Mouse (Mus musculus): ENCODE data around the gene Snx29.
A peak's percentile ranks its signal among the peaks of the same experiment; 100 is the strongest.

Gene Snx29

GRCm38 (mm10) chr16:11603667-11604422 lies 281.1 kb downstream of the Snx29 start:
- DNase-seq: no peak

DNA sequence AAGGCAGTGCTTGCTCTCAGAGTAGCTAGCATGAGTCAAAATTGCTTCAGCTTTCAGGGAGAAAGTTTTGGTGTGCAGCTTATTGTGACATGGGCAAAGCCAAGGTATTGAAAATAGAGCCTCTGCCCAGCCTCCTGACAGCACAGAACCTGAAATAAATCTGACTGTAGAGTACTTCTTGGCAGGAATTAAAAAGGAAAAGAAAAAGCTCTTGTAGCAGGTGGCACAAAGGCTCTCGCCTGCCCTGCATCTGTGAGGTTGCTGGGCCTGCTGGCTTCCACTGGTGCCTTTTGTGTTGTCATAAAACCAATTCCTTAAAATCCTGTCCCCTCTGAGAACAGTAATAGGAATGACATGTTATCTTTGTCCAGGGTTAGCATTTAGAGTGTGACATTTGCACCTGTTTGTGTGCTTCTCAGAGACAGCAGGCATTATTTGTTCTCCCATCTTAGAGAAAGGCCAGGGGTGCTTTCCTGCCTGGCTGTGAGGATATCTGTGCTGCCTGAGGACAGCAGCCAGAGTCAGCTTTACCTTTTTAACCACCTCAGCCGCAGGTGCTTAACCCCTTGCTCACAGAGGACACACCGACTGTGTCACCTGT lies 289.9 kb downstream of the Snx29 start:
- DNase-seq: no peak

GRCm38 (mm10) chr16:11614401-11615014 lies 291.8 kb downstream of the Snx29 start:
- DNase-seq: no peak

DNA sequence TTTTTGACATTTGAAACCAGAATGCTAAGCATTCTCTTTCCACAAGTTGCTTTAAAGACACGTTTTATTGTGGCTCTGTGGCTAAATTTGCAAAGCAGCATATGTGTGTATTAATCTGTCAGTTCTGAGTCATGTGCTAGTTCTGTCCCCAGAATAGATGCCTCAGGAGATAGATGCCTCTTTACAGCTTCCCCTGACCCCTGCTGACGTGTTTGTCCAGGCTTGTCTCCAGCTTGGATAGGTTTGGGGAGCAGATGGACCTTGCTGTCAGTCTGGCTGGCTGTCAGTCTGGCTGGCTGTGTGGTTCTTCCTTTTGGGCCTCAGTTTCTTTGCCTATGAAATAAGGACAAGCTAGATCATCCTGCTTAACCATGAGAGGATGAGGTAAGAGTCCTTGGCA lies 292.9 kb downstream of the Snx29 start:
- DNase-seq: no peak

- DNase-seq: no peak
Observed at GRCm38 (mm10) chr16:11619951-11620350, 297.2 kb downstream of the Snx29 start.

DNA sequence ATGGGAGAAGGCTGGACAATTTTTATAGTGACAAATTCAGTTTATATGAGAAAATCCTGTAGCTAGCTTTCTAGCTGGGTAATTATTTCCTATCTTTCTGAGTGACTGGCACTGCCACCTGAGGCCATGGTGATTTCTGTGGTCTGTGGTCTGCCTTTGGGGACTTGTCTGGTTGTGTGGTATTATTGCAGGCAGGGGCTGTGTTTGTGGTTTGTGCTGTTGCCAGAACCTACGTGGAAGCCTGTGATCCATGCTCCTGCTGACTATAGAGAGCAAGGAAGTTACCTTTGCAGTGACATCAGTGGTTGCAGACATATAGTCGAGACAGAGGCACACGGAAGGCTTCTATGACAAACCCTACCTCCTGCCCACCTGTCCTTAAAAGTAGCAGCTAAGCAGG lies 298.3 kb downstream of the Snx29 start:
- DNase-seq: no peak

DNA sequence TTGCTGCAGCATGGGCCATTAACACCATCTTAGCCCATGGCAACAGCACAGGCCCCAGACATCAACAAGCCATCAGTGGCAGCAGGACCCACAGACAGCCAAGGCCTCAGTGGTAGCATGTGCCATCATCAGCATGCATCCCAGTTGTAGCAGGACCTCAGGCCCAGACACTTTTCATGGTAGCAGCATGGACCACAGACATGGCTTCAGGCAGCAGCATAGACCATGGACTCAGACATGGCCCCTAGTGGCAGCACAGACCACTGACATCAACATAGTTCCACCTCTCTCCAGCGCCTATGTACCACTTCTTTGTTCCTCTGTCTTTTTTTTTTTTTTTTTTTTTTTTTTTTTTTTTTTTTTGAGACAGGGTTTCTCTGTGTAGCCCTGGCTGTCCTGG lies 299.0 kb downstream of the Snx29 start:
- DNase-seq: no peak

GRCm38 (mm10) chr16:11623032-11623431 lies 300.3 kb downstream of the Snx29 start:
- no peak for DNase-seq

GRCm38 (mm10) chr16:11624121-11624520 lies 301.4 kb downstream of the Snx29 start:
- no peak for DNase-seq

GRCm38 (mm10) chr16:11626004-11626481 lies 303.3 kb downstream of the Snx29 start:
- DNase-seq: no peak

- no peak for DNase-seq
Observed at GRCm38 (mm10) chr16:11626616-11627015, 303.9 kb downstream of the Snx29 start.

DNA sequence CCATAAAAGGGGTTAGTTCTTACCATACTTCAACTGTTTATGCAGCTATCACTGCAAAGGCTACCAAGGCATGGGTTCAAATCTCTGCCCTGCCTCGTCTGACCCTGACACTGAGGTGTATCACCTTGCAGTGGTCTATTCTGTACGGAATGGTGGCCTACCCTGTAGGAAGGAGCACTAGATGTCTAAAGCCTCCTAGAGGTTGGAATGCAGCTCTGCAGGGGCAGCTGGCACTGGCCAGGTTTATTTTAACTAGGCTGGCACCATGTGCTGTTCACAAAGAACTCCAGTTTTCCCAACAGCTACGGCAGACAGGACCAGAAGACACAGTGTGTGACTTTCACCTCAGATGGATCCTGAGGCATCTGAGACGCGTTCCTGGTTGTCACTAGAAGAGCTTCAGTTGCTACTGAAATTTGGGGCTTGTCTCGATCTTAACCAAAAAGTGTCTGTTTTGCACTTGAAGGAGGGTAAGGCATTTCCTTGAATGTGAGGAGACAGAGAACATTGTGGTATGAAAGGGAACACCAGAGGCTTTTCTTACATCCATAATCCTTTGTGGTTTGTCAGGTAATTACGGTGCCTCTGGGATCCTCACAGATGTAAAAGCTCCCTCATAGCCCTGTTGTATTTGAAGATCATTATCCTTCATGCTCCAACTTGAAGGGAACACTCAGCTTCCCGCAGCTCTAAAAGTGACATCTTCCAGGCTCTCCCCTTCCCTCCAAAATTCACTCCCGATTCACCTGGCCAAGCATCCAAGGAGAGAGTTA lies 305.3 kb downstream of the Snx29 start:
- DNase-seq: no peak

GRCm38 (mm10) chr16:11629704-11630103 lies 307.0 kb downstream of the Snx29 start:
- no peak for DNase-seq

- DNase-seq: no peak
Observed at GRCm38 (mm10) chr16:11630489-11630888, 307.8 kb downstream of the Snx29 start.

GRCm38 (mm10) chr16:11632205-11632747 lies 309.6 kb downstream of the Snx29 start:
- no peak for DNase-seq

DNA sequence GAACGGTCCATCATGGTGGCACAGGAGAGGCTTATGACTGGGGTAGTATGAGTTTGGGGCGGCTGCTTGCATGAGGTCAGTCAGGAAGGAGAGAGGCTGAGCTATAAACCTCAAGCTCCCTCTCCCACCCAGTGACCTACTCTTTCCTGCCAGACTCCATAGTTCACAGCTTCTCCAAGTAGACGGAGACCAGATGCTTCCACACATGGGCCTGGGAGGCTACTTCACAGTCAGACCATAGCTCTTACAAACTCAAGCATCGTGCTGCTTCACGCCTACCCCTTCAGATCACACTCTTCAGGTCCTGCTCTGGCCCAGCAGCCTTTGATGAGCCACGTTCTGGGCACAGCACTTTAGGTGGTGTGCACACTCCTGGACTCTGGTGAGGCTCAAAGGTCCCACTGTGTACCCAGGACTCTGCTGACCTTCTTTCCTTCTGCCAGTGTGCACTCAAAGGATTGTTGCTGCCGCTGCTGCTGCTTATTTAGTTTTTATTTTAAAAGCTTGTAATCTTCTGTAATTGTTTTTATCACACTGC lies 313.6 kb downstream of the Snx29 start:
- no peak for DNase-seq

DNA sequence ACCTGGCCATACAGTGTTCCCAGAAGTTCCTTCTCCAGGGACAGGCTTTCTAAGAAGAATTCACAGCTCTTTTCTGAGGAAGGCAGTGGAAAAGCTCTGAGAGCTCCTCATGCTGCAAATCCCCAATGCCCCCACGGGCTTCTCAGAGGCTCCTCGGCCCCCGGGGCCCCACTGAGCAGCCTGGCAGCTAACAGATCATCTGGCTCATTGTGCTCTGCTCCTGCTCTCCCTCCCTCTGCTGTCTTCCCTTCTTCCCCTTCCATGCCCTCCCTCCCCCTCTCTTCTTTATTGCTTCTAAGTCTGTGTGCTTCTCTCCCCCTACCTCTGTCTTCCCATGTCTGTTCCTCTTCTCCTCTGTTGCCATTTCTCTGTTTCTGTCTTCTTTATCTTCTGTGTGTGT lies 314.2 kb downstream of the Snx29 start:
- DNase-seq: no peak

GRCm38 (mm10) chr16:11637794-11638193 lies 315.1 kb downstream of the Snx29 start:
- no peak for DNase-seq

- DNase-seq: no peak
Observed at GRCm38 (mm10) chr16:11638739-11639138, 316.0 kb downstream of the Snx29 start.

- peak; percentile 58 for DNase-seq
Observed at GRCm38 (mm10) chr16:11639936-11640335, 317.2 kb downstream of the Snx29 start.

DNA sequence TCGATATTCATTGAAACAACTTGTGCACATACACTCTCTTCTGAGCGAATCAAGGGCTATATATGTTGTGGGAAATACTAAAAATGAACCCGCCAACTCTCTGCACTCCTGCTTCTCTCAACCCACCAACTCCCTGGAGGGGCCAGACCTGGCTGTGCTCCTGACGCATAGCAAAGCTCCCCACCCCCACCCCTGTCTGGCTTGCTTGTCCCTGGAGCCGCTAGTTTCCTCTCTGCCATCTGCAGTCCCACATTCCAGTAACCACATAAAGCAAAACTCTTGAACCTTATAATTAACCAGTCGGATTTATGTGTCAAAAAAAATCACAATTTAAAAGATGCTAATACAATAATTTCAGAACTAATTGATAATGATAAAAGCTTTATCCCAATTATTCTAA lies 320.9 kb downstream of the Snx29 start:
- DNase-seq: no peak

DNA sequence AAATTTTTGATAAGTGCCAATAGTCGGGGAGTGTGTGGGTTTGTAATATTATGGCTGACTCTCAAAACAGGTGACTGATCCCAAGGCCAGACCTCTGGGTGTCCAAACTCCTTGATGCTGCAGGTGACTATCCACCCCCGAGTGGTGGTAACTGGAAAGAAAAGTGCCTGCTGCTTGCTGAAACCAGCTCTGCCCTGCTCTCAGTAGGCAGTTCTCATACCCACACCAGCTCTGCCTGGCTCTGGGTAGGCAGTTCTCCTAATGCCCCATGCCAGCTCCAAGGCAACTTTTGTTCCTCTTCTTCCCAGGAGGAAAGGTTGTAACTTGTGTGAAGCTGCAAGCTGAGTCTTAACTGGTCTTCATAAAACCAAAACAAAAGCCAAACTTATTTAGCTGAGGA lies 321.7 kb downstream of the Snx29 start:
- DNase-seq: no peak

- DNase-seq: no peak
Observed at GRCm38 (mm10) chr16:11645668-11646067, 323.0 kb downstream of the Snx29 start.
